Mouse (Mus musculus): Measurements from ENCODE around the gene Gm20388.

DNA sequence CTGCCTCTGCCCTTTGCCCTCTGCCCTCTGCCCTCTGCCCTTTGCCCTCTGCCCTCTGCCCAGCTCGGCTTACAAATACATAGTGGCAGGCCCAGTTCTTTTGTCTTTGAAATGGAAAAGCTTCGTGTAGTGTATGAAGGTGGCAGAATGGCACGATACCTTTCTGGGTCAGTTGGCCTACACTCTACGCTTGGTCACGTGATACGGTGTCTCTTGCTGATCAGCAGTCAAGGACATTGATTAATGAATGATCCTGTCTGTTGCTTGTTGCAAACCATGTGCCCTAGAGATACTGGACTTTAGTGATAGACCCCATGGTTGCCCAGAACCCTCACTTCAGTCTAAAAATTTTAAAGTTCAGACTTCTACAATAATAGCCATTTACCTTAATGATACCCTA, 4400.5 kb downstream of the Gm20388 start:
- TF ChIP-seq CTCF (IDR thresholded peaks at IDR 0.05; ENCODE audit: low read depth): no peak
- TF ChIP-seq EP300 (IDR thresholded peaks at IDR 0.05; ENCODE audit: low read depth): no peak

All from liver, embryonic 14.5 days (tissue).